Mouse (Mus musculus): ENCODE results near the gene Paqr9. TPM values are rescaled to one million over a fixed set of nuclear protein-coding genes. Genes with fewer than 3 reads are reported as not detected.

The Paqr9 gene
- polyA plus RNA-seq, 1 experiment = 18.5 TPM

GRCm38 (mm10) chr9:95581758-95582515 is 22.5 kb downstream of the Paqr9 start:
- H3K27me3 ChIP-seq (ENCODE audit: control insufficient read depth, insufficient read depth, low read length) = no peaks in the 10 kb centered on the region; the same call in 1 of the 2 replicates
- TF ChIP-seq POLR2A (IDR thresholded peaks at IDR 0.05; ENCODE audit: borderline replicate concordance, insufficient read depth, low read length) (no peak), CTCF (IDR thresholded peaks at IDR 0.05; ENCODE audit: borderline replicate concordance, insufficient read depth, low read depth, low read length) (no peak)
- DNase-seq = no peak
- H3K27ac ChIP-seq (ENCODE audit: insufficient read depth, low read length) = no peak overlapping the region
- no peak overlapping the region for H3K4me3 ChIP-seq (replicated peaks; ENCODE audit: insufficient read depth, low read depth, low read length)
- WGBS = 30% methylated on average over 20 of the region's 20 CpGs
- no peaks in the 10 kb centered on the region for H3K4me1 ChIP-seq (ENCODE audit: control insufficient read depth, insufficient read depth, low read length)

- TF ChIP-seq CTCF (IDR thresholded peaks at IDR 0.05; ENCODE audit: borderline replicate concordance, insufficient read depth, low read depth, low read length) = no peak
- TF ChIP-seq POLR2A (IDR thresholded peaks at IDR 0.05; ENCODE audit: borderline replicate concordance, insufficient read depth, low read length) = no peak
- DNase-seq = no peak
- H3K4me1 ChIP-seq (ENCODE audit: control insufficient read depth, insufficient read depth, low read length) = no peaks in the 10 kb centered on the region
- H3K27me3 ChIP-seq (ENCODE audit: control insufficient read depth, insufficient read depth, low read length) = no peaks in the 10 kb centered on the region; the same call in 1 of the 2 replicates
- H3K4me3 ChIP-seq (replicated peaks; ENCODE audit: insufficient read depth, low read depth, low read length) = no peak overlapping the region
- 47% methylated on average over 8 of the region's 8 CpGs for WGBS
- no peak overlapping the region for H3K27ac ChIP-seq (ENCODE audit: insufficient read depth, low read length)
Observed at GRCm38 (mm10) chr9:95582555-95582954, 23.1 kb downstream of the Paqr9 start.

- TF ChIP-seq CTCF (IDR thresholded peaks at IDR 0.05; ENCODE audit: borderline replicate concordance, insufficient read depth, low read depth, low read length) (no peak), POLR2A (IDR thresholded peaks at IDR 0.05; ENCODE audit: borderline replicate concordance, insufficient read depth, low read length) (no peak)
- Histone ChIP-seq H3K4me3 (replicated peaks; ENCODE audit: insufficient read depth, low read depth, low read length) (no peak overlapping the region), H3K27me3 (ENCODE audit: control insufficient read depth, insufficient read depth, low read length) (no peaks in the 10 kb centered on the region; the same call in 1 of the 2 replicates), H3K4me1 (ENCODE audit: control insufficient read depth, insufficient read depth, low read length) (no peaks in the 10 kb centered on the region), H3K27ac (ENCODE audit: insufficient read depth, low read length) (no peak overlapping the region)
- 85% methylated on average over 5 of the region's 5 CpGs for WGBS
- DNase-seq = no peak
Observed at GRCm38 (mm10) chr9:95586046-95586445, 26.6 kb downstream of the Paqr9 start.

- Histone ChIP-seq H3K4me3 (replicated peaks; ENCODE audit: insufficient read depth, low read depth, low read length) (no peak overlapping the region), H3K27ac (ENCODE audit: insufficient read depth, low read length) (no peak overlapping the region), H3K27me3 (ENCODE audit: control insufficient read depth, insufficient read depth, low read length) (no peaks in the 10 kb centered on the region), H3K4me1 (ENCODE audit: control insufficient read depth, insufficient read depth, low read length) (no peaks in the 10 kb centered on the region)
- TF ChIP-seq CTCF (IDR thresholded peaks at IDR 0.05; ENCODE audit: borderline replicate concordance, insufficient read depth, low read depth, low read length) (no peak), POLR2A (IDR thresholded peaks at IDR 0.05; ENCODE audit: borderline replicate concordance, insufficient read depth, low read length) (no peak)
- DNase-seq = no peak
- 73% methylated on average over 7 of the region's 7 CpGs for WGBS
Observed at GRCm38 (mm10) chr9:95588070-95588469, 28.6 kb downstream of the Paqr9 start.

GRCm38 (mm10) chr9:95594291-95594690 is 34.8 kb downstream of the Paqr9 start:
- Histone ChIP-seq H3K27ac (ENCODE audit: insufficient read depth, low read length) (no peak overlapping the region), H3K4me1 (ENCODE audit: control insufficient read depth, insufficient read depth, low read length) (no peaks in the 10 kb centered on the region), H3K4me3 (replicated peaks; ENCODE audit: insufficient read depth, low read depth, low read length) (no peak overlapping the region), H3K27me3 (ENCODE audit: control insufficient read depth, insufficient read depth, low read length) (no peaks in the 10 kb centered on the region)
- DNase-seq = no peak
- no peak for TF ChIP-seq CTCF (IDR thresholded peaks at IDR 0.05; ENCODE audit: borderline replicate concordance, insufficient read depth, low read depth, low read length)
- no peak for TF ChIP-seq POLR2A (IDR thresholded peaks at IDR 0.05; ENCODE audit: borderline replicate concordance, insufficient read depth, low read length)
- WGBS = 84% methylated on average over 4 of the region's 4 CpGs

GRCm38 (mm10) chr9:95597466-95598178 is 38.2 kb downstream of the Paqr9 start:
- H3K4me3 ChIP-seq (replicated peaks; ENCODE audit: insufficient read depth, low read depth, low read length) = no peak overlapping the region
- H3K27me3 ChIP-seq (ENCODE audit: control insufficient read depth, insufficient read depth, low read length) = no peaks in the 10 kb centered on the region
- TF ChIP-seq CTCF (IDR thresholded peaks at IDR 0.05; ENCODE audit: borderline replicate concordance, insufficient read depth, low read depth, low read length) (no peak), POLR2A (IDR thresholded peaks at IDR 0.05; ENCODE audit: borderline replicate concordance, insufficient read depth, low read length) (no peak)
- 59% methylated on average over 13 of the region's 13 CpGs for WGBS
- H3K4me1 ChIP-seq (ENCODE audit: control insufficient read depth, insufficient read depth, low read length) = no peaks in the 10 kb centered on the region
- no peak for DNase-seq
- H3K27ac ChIP-seq (ENCODE audit: insufficient read depth, low read length) = no peak overlapping the region

GRCm38 (mm10) chr9:95598179-95598721 is 38.8 kb downstream of the Paqr9 start:
- Histone ChIP-seq H3K4me3 (replicated peaks; ENCODE audit: insufficient read depth, low read depth, low read length) (no peak overlapping the region), H3K4me1 (ENCODE audit: control insufficient read depth, insufficient read depth, low read length) (no peaks in the 10 kb centered on the region), H3K27ac (ENCODE audit: insufficient read depth, low read length) (no peak overlapping the region), H3K27me3 (ENCODE audit: control insufficient read depth, insufficient read depth, low read length) (no peaks in the 10 kb centered on the region)
- TF ChIP-seq POLR2A (IDR thresholded peaks at IDR 0.05; ENCODE audit: borderline replicate concordance, insufficient read depth, low read length) = no peak
- TF ChIP-seq CTCF (IDR thresholded peaks at IDR 0.05; ENCODE audit: borderline replicate concordance, insufficient read depth, low read depth, low read length) = no peak
- DNase-seq = no peak
- 55% methylated on average over 19 of the region's 19 CpGs for WGBS
